Mouse (Mus musculus) limb, embryonic 14.5 days (tissue): ENCODE measurements around the gene Atraid. TPM values are rescaled to one million over a fixed set of nuclear protein-coding genes. Genes with fewer than 3 reads are reported as not detected.

Experiments used
- ATAC-seq: fragments of 200-750 bp; cut with Nextera tagmentation; 2 replicates; pipeline ENCODE4 v1.8.0; 2017; ENCODE audit warnings: low read depth, moderate number of reproducible peaks, moderate TSS enrichment; ENCODE audit not compliant: low FRiP score
- DNase-seq: peaks from one replicate; pipeline ENCODE4 v3.0.0-alpha.2; 2015; ENCODE audit warnings: low spot score
- H3K27ac ChIP-seq: fragments of 300-500 bp; sonication (generic); replicated peaks from 2 replicates; pipeline ENCODE4 v1.5.1; 2014; ENCODE audit warnings: low read depth, mild to moderate bottlenecking, low read length, moderate library complexity, mixed read lengths
- H3K27me3 ChIP-seq: fragments of 300-500 bp; sonication (generic); 2 replicates; pipeline ENCODE4 v1.6.1; 2014; ENCODE audit warnings: low read length, mixed read lengths; ENCODE audit not compliant: control insufficient read depth, insufficient read depth
- H3K36me3 ChIP-seq: fragments of 300-500 bp; sonication (generic); 2 replicates; pipeline ENCODE4 v1.6.1; 2014; ENCODE audit warnings: mild to moderate bottlenecking, low read length, moderate library complexity, mixed read lengths; ENCODE audit not compliant: control insufficient read depth, insufficient read depth
- H3K4me1 ChIP-seq: fragments of 300-500 bp; sonication (generic); 2 replicates; pipeline ENCODE4 v1.6.1; 2014; ENCODE audit warnings: antibody characterized with exemption, low read length, mixed read lengths; ENCODE audit not compliant: control insufficient read depth, insufficient read depth
- H3K4me2 ChIP-seq: fragments of 300-500 bp; sonication (generic); replicated peaks from 2 replicates; pipeline ENCODE4 v1.6.1; 2014; ENCODE audit warnings: low read depth, mild to moderate bottlenecking, low read length, moderate library complexity; ENCODE audit not compliant: severe bottlenecking
- H3K4me3 ChIP-seq: fragments of 300-500 bp; sonication (generic); replicated peaks from 2 replicates; pipeline ENCODE4 v1.5.1; 2014; ENCODE audit warnings: low read length
- H3K9ac ChIP-seq: fragments of 300-500 bp; sonication (generic); 2 replicates; pipeline ENCODE4 v1.6.1; 2014; ENCODE audit warnings: mild to moderate bottlenecking, low read depth, low read length, moderate library complexity; ENCODE audit not compliant: severe bottlenecking
- H3K9me3 ChIP-seq: fragments of 300-500 bp; sonication (generic); 2 replicates; pipeline ENCODE4 v1.6.1; 2016; ENCODE audit warnings: low read length; ENCODE audit not compliant: control insufficient read depth
- POLR2A ChIP-seq: fragments of 200-500 bp; IDR thresholded peaks from 2 replicates; pipeline ENCODE4 v1.8.0; 2012; ENCODE audit warnings: inconsistent platforms, mild to moderate bottlenecking, moderate library complexity, borderline replicate concordance; ENCODE audit not compliant: insufficient read depth, insufficient read length; ENCODE audit errors: extremely low read depth
- WGBS: fragments of 180-500 bp; shearing (Covaris S2); extraction: QIAGEN DNeasy Blood & Tissue Kit; methylation state at CpG from one replicate; pipeline ENCODE4 v1.1.7; 2014; 5-methylcytosine and 5-hydroxymethylcytosine counted together
- polyA plus RNA-seq, 2 experiments: library from polyadenylated mRNA; depleted of rRNA in 1 of 2; stranded (reverse) in 1 of 2; unstranded in 1 of 2; fragments of >200 nt; fragmentation: Nextera tagmentation in 1 of 2; extraction: Ambion mirVana in 1 of 2; gene quantifications; 2 replicates each; pipeline versions ENCODE4 v1.2.1 to v1.2.3; 2012 to 2014

Atraid gene
- polyA plus RNA-seq, 2 experiments, result 134 to 190 TPM

- no peak for TF ChIP-seq POLR2A
- Histone ChIP-seq H3K4me1 (no peaks in the 10 kb centered on the region), H3K27ac (no peak overlapping the region), H3K4me3 (no peak overlapping the region), H3K36me3 (peaks cover 96% of the 10 kb centered on the region), H3K4me2 (no peak overlapping the region), H3K9me3 (no peaks in the 10 kb centered on the region), H3K27me3 (no peaks in the 10 kb centered on the region), H3K9ac (no peak overlapping the region)
- ATAC-seq, result no peak
- WGBS, result 92% methylated on average over 12 of the region's 12 CpGs
- no peak for DNase-seq
Observed at GRCm38 (mm10) chr5:31073176-31073575, 25.1 kb downstream of the Atraid start.

DNA sequence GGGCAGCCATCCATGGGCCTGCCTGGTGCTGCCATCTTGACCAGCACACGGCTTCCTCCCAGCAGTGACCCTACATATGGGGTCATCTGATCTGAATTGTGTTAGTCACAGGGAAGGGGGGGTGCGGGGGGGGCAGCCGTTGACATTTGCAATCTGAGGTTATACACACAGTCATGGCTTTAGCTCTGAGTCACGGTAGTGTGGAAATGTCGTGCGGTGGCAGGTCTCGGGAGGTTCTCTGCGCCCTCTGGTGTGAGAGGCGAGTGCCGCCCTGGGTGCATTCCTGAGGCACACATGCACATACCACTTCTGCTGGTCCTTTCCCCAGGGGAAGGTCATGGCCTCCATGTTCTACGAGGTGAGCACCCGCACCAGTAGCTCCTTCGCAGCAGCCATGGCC, 28.2 kb downstream of the Atraid start:
- Histone ChIP-seq H3K27ac (no peak overlapping the region), H3K4me1 (no peaks in the 10 kb centered on the region), H3K4me2 (no peak overlapping the region), H3K9ac (no peak overlapping the region), H3K4me3 (no peak overlapping the region), H3K36me3 (peaks cover 77% of the 10 kb centered on the region), H3K9me3 (no peaks in the 10 kb centered on the region), H3K27me3 (no peaks in the 10 kb centered on the region)
- 91% methylated on average over 13 of the region's 13 CpGs for WGBS
- no peak for TF ChIP-seq POLR2A
- DNase-seq (no peak), ATAC-seq (no peak)

DNA sequence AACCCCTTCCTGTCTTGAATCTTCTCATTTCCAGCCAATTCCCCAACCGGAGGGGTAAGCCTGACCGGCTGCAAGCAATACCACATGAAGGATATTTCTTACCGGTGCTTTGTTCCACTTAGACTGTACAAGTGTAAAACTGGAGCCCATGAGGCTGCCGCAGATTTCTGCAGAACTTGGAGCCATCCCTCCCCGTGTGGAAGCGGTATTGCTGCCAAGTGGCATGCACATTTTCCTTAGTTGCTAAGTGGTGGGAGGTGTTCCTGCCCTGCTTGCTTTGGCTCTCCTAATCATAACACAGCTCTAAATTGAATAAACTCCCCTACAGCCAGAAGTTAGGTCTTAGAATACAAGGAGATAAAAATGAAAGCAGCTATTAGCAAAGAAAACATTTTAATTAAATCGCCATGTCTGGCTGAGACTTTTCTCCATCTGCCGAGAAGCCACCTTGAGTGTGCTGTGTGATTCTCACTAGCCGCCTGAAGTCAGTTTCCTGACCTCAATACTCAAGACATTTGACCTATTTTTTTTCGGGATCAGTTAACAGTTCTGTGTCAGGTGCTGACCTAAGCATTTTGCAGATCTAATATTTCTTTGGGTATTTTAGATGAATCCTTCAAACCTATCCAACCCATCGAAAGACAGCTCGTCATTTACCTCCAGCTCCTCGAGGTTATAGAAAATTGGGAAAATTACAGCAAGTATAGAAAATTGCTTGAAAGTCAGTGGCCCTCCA, 32.1 kb downstream of the Atraid start:
- H3K9ac ChIP-seq, result no peak overlapping the region
- H3K4me2 ChIP-seq, result no peak overlapping the region
- TF ChIP-seq POLR2A, result no peak
- no peaks in the 10 kb centered on the region; the same call in 1 of the 2 replicates for H3K4me1 ChIP-seq
- peak; percentile 33 for DNase-seq
- no peaks in the 10 kb centered on the region for H3K9me3 ChIP-seq
- no peaks in the 10 kb centered on the region for H3K27me3 ChIP-seq
- WGBS, result 76% methylated on average over 13 of the region's 13 CpGs
- ATAC-seq, result no peak
- no peak overlapping the region for H3K27ac ChIP-seq
- no peak overlapping the region for H3K4me3 ChIP-seq
- H3K36me3 ChIP-seq, result peaks cover 40% of the 10 kb centered on the region

GRCm38 (mm10) chr5:31080795-31081164, 32.7 kb downstream of the Atraid start:
- no peak for ATAC-seq

GRCm38 (mm10) chr5:31081386-31081785, 33.3 kb downstream of the Atraid start:
- H3K4me2 ChIP-seq, result no peak overlapping the region
- H3K27me3 ChIP-seq, result no peaks in the 10 kb centered on the region
- peaks cover 28% of the 10 kb centered on the region for H3K36me3 ChIP-seq
- H3K27ac ChIP-seq, result no peak overlapping the region
- H3K4me1 ChIP-seq, result no peaks in the 10 kb centered on the region; the same call in 1 of the 2 replicates
- no peak for TF ChIP-seq POLR2A
- no peak overlapping the region for H3K9ac ChIP-seq
- H3K9me3 ChIP-seq, result no peaks in the 10 kb centered on the region
- WGBS, result 75% methylated on average over 3 of the region's 3 CpGs
- ATAC-seq, result no peak
- peak; percentile 58 for DNase-seq
- H3K4me3 ChIP-seq, result no peak overlapping the region

More at GRCm38 (mm10) chr5:31080795-31081164, 32.7 kb downstream of the Atraid start:
- Histone ChIP-seq H3K9me3 (no peaks in the 10 kb centered on the region), H3K9ac (no peak overlapping the region), H3K4me3 (no peak overlapping the region), H3K4me2 (no peak overlapping the region), H3K36me3 (peaks cover 34% of the 10 kb centered on the region), H3K4me1 (no peaks in the 10 kb centered on the region; the same call in 1 of the 2 replicates), H3K27me3 (no peaks in the 10 kb centered on the region), H3K27ac (no peak overlapping the region)
- 57% methylated on average over 3 of the region's 3 CpGs for WGBS
- no peak for DNase-seq
- no peak for TF ChIP-seq POLR2A
